ENCODE assay signal across 25 mouse cellular contexts in the genomic region with DNA sequence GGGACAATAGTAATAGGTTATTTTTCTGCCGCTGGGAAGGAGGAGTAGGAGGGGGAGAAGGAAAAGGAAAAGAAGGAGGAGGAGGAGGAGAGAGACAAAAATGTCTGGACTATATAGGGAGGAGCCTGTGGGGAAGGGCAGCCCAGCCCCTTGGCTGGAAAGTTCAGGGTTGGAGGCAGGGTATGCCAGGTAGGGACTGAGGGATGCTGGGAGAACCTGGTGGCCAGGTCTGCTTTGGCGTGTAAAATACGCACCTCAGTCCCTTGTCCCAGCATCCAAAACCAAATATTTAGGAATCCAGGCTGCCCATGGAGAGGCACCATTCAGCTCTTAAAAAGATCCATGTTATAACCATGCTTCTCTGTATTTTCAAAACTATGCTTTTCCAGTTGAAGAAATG. TPM values are rescaled to one million over a fixed set of nuclear protein-coding genes. Genes with fewer than 3 reads are reported as not detected.
DNase-seq lines count a peak whose midpoint lies in the region; ATAC-seq and TF ChIP-seq lines count a peak whose summit lies in the region.
"Had no signal": no experiment of that assay in that cellular context is flagged by ENCODE, and none has a peak within 500 bp of the region (broad histone marks: within the 10 kb centered on the region; RNA-seq: fewer than 3 reads in every experiment).

No protein-coding gene starts in this region.

- 81% methylated on average over 3 of the region's 3 CpGs for WGBS in liver, postnatal 0 days (ENCODE audit: insufficient replicate concordance)
- 80% methylated on average over 3 of the region's 3 CpGs for WGBS in limb, embryonic 11.5 days
- WGBS in stomach, embryonic 15.5 days, result 61% methylated on average over 3 of the region's 3 CpGs
- WGBS in kidney, embryonic 15.5 days, result 84% methylated on average over 3 of the region's 3 CpGs

- DNase-seq in liver, postnatal 0 days, result no peak
- no peak for DNase-seq in liver
- no peak for DNase-seq in limb, embryonic 11.5 days (ENCODE audit: low spot score)
- DNase-seq in layer of hippocampus, adult 11-12 months (ENCODE audit: low spot score), result no peak
- no peak for DNase-seq in testis, postnatal 14 days (ENCODE audit: low spot score)
- DNase-seq: adrenal gland, postnatal 14 days; cerebellum, adult 18-20 months; kidney, adult 8-10 months; kidney, postnatal 25 days; lung, postnatal 10 days; spleen, adult 18-20 months had no signal

- H3K4me2 ChIP-seq in liver, postnatal 0 days (ENCODE audit: low read depth, low read length), result no peak overlapping the region
- no peak overlapping the region for H3K4me2 ChIP-seq in limb, embryonic 11.5 days (ENCODE audit: low read depth, severe bottlenecking)
- H3K4me2 ChIP-seq in stomach, embryonic 15.5 days, result no peak overlapping the region
- no peak overlapping the region for H3K4me2 ChIP-seq in kidney, embryonic 15.5 days
- H3K4me2 ChIP-seq: hindbrain, embryonic 12.5 days; liver, embryonic 15.5 days; neural tube, embryonic 13.5 days had no signal

- no peaks in the 10 kb centered on the region for H3K27me3 ChIP-seq in liver, postnatal 0 days (ENCODE audit: insufficient read depth, low read length)
- peaks cover 4% of the 10 kb centered on the region; the same call in 1 of the 2 replicates for H3K27me3 ChIP-seq in limb, embryonic 11.5 days (ENCODE audit: control insufficient read depth, insufficient read depth, low read length)
- no peaks in the 10 kb centered on the region for H3K27me3 ChIP-seq in stomach, embryonic 15.5 days (replicated peaks)
- H3K27me3 ChIP-seq in kidney, embryonic 15.5 days, result 0 out of 2 replicates have a peak, but pooled peaks cover 8% of the 10 kb centered on the region

- peaks cover 15% of the 10 kb centered on the region for H3K4me1 ChIP-seq in liver, postnatal 0 days (ENCODE audit: insufficient read depth)
- peaks cover 11% of the 10 kb centered on the region; the same call in 1 of the 2 replicates for H3K4me1 ChIP-seq in limb, embryonic 11.5 days (ENCODE audit: control insufficient read depth, insufficient read depth, low read length)
- H3K4me1 ChIP-seq in stomach, embryonic 15.5 days, result peaks cover 17% of the 10 kb centered on the region
- peaks cover 35% of the 10 kb centered on the region for H3K4me1 ChIP-seq in kidney, embryonic 15.5 days

- H3K27ac ChIP-seq in liver, postnatal 0 days (ENCODE audit: low read depth), result 0 out of 2 replicates have a peak overlapping the region, but pooled peaks have one; percentile 55
- peak overlapping the region; percentile 58; the same call in 1 of the 2 replicates for H3K27ac ChIP-seq in limb, embryonic 11.5 days (replicated peaks; ENCODE audit: low read depth, low read length)
- H3K27ac ChIP-seq in stomach, embryonic 15.5 days, result 0 out of 2 replicates have a peak overlapping the region, but pooled peaks have one; percentile 31
- no peak overlapping the region; the same call in 1 of the 2 replicates for H3K27ac ChIP-seq in kidney, embryonic 15.5 days
- H3K27ac ChIP-seq: hindbrain, embryonic 12.5 days; liver, embryonic 15.5 days; midbrain, embryonic 13.5 days; neural tube, embryonic 13.5 days had no signal

- H3K9ac ChIP-seq in liver, postnatal 0 days (replicated peaks), result no peak overlapping the region
- H3K9ac ChIP-seq in limb, embryonic 11.5 days (ENCODE audit: low read length), result no peak overlapping the region
- H3K9ac ChIP-seq in stomach, embryonic 15.5 days, result no peak overlapping the region
- no peak overlapping the region for H3K9ac ChIP-seq in kidney, embryonic 15.5 days
- H3K9ac ChIP-seq: hindbrain, embryonic 12.5 days; liver, embryonic 15.5 days; midbrain, embryonic 13.5 days; neural tube, embryonic 13.5 days had no signal

- H3K9me3 ChIP-seq in liver, postnatal 0 days (ENCODE audit: low read length), result no peaks in the 10 kb centered on the region
- no peaks in the 10 kb centered on the region for H3K9me3 ChIP-seq in limb, embryonic 11.5 days (ENCODE audit: control insufficient read depth, low read length)
- no peaks in the 10 kb centered on the region for H3K9me3 ChIP-seq in stomach, embryonic 15.5 days
- H3K9me3 ChIP-seq in kidney, embryonic 15.5 days (replicated peaks), result no peaks in the 10 kb centered on the region
- H3K9me3 ChIP-seq: forebrain, embryonic 10.5 days; G1E; hindbrain, embryonic 12.5 days; liver, embryonic 15.5 days; midbrain, embryonic 13.5 days; neural tube, embryonic 13.5 days had no signal

- H3K36me3 ChIP-seq in liver, postnatal 0 days (replicated peaks; ENCODE audit: insufficient read depth, low read length), result no peaks in the 10 kb centered on the region
- no peaks in the 10 kb centered on the region for H3K36me3 ChIP-seq in limb, embryonic 11.5 days (ENCODE audit: control insufficient read depth, insufficient read depth, low read length)
- H3K36me3 ChIP-seq in stomach, embryonic 15.5 days, result no peaks in the 10 kb centered on the region
- no peaks in the 10 kb centered on the region for H3K36me3 ChIP-seq in kidney, embryonic 15.5 days
- H3K36me3 ChIP-seq: forebrain, embryonic 10.5 days; hindbrain, embryonic 12.5 days; liver, embryonic 15.5 days; midbrain, embryonic 13.5 days; neural tube, embryonic 13.5 days had no signal

- no peak overlapping the region for H3K4me3 ChIP-seq in liver, postnatal 0 days (ENCODE audit: low read depth, low read length)
- no peak overlapping the region for H3K4me3 ChIP-seq in limb, embryonic 11.5 days (ENCODE audit: low read depth, low read length)
- no peak overlapping the region for H3K4me3 ChIP-seq in stomach, embryonic 15.5 days (replicated peaks)
- no peak overlapping the region for H3K4me3 ChIP-seq in kidney, embryonic 15.5 days (replicated peaks)
- H3K4me3 ChIP-seq: hindbrain, embryonic 12.5 days; liver, embryonic 15.5 days; midbrain, embryonic 13.5 days; neural tube, embryonic 13.5 days had no signal

- no peak for TF ChIP-seq CTCF in liver, postnatal 0 days (IDR thresholded peaks at IDR 0.05; ENCODE audit: low read depth)

- no peak for TF ChIP-seq EP300 in liver, postnatal 0 days (IDR thresholded peaks at IDR 0.05; ENCODE audit: low read depth)

- no peak for ATAC-seq in liver, postnatal 0 days
- ATAC-seq in limb, embryonic 11.5 days (ENCODE audit: insufficient number of reproducible peaks, low FRiP score, low TSS enrichment, low read depth), result no peak
- ATAC-seq in stomach, embryonic 15.5 days (ENCODE audit: insufficient read depth, low FRiP score, low read depth), result no peak
- no peak for ATAC-seq in kidney, embryonic 15.5 days (replicated peaks; ENCODE audit: low FRiP score)
- ATAC-seq: activated CD4-positive, CD25-positive, alpha-beta regulatory T cell, adult 4 months; midbrain, embryonic 13.5 days had no signal

RNA-seq across cellular contexts. Expression of gene Cnot8, which starts 1.8 kb away (rescaled TPM):
- polyA plus RNA-seq in liver, postnatal 0 days (2015; fragmentation: Nextera tagmentation; extraction: Ambion mirVana), result 24.3 and 26.2 TPM in 2 replicates
- polyA plus RNA-seq in limb, embryonic 11.5 days (2014; fragmentation: Nextera tagmentation; extraction: Ambion mirVana), result 102 and 104 TPM in 2 replicates
- 79.8 and 81.6 TPM in 2 replicates for polyA plus RNA-seq in stomach, embryonic 15.5 days (2015; fragmentation: Nextera tagmentation; extraction: Ambion mirVana)
- 85.7 and 89.9 TPM in 2 replicates for polyA plus RNA-seq in kidney, embryonic 15.5 days (2015; fragmentation: Nextera tagmentation; extraction: Ambion mirVana)

RNA-seq across cellular contexts. Expression of gene Gm12248, which starts 9.2 kb away (rescaled TPM):
- polyA plus RNA-seq in liver, postnatal 0 days (2015; fragmentation: Nextera tagmentation; extraction: Ambion mirVana), result not detected in 2 replicates
- not detected in 2 replicates for polyA plus RNA-seq in limb, embryonic 11.5 days (2014; fragmentation: Nextera tagmentation; extraction: Ambion mirVana)
- 0.12 TPM in 1 of 2 replicates, not detected in the other for polyA plus RNA-seq in stomach, embryonic 15.5 days (2015; fragmentation: Nextera tagmentation; extraction: Ambion mirVana)
- polyA plus RNA-seq in kidney, embryonic 15.5 days (2015; fragmentation: Nextera tagmentation; extraction: Ambion mirVana), result 0.21 TPM in 1 of 2 replicates, not detected in the other
- polyA plus RNA-seq: brain, embryonic 14.5 days; forebrain, embryonic 10.5 days; heart, embryonic 14.5 days; intestine, embryonic 14.5 days; limb, embryonic 14.5 days; liver, embryonic 15.5 days; midbrain, embryonic 13.5 days; neural tube, embryonic 13.5 days; stomach, embryonic 16.5 days had no signal
